Mouse (Mus musculus) CH12.LX (cell line): ENCODE measurements around the gene Macrod1. TPM values are rescaled to one million over a fixed set of nuclear protein-coding genes. Genes with fewer than 3 reads are reported as not detected.

Source experiments
- DNase-seq: peaks from one replicate; pipeline ENCODE4 v3.0.0-alpha.2; 2013; ENCODE audit errors: extremely low read depth
- H3K27ac ChIP-seq: 2 replicates; pipeline ENCODE4 v1.5.1; 2012; ENCODE audit warnings: low read depth, mild to moderate bottlenecking, control low read depth, moderate library complexity; ENCODE audit not compliant: insufficient read depth
- H3K27me3 ChIP-seq: replicated peaks from 2 replicates; pipeline ENCODE3; 2012; ENCODE audit warnings: inconsistent platforms
- H3K36me3 ChIP-seq, 2 experiments: replicated peaks in 1 of 2; 2 replicates each; pipeline versions ENCODE3 to v1.6.1; 2012; ENCODE audit warnings: inconsistent platforms in 1 of 2, low read length in 1 of 2, mild to moderate bottlenecking in 1 of 2, mixed read lengths in 1 of 2, moderate library complexity in 1 of 2; ENCODE audit not compliant: control insufficient read depth in 1 of 2, insufficient read depth in 1 of 2
- H3K4me1 ChIP-seq, 2 experiments: 2 replicates each; pipeline ENCODE4 v1.6.1; 2012; ENCODE audit warnings: inconsistent platforms in 1 of 2, moderate library complexity in 1 of 2; ENCODE audit not compliant: insufficient read depth in 2 of 2, control insufficient read depth in 1 of 2
- H3K4me2 ChIP-seq: 2 replicates; pipeline ENCODE4 v1.6.1; 2012; ENCODE audit warnings: low read depth, mild to moderate bottlenecking, control low read depth; ENCODE audit not compliant: poor library complexity, insufficient read depth, severe bottlenecking
- H3K4me3 ChIP-seq, 3 experiments: fragments of 150-350 bp in 1 of 3; sonication (generic) in 1 of 3; replicated peaks in 1 of 3; 2 replicates each; pipeline versions ENCODE3 to v1.5.1; 2011 to 2012; ENCODE audit warnings: low read depth in 2 of 3, low read length in 2 of 3, mild to moderate bottlenecking in 2 of 3, moderate library complexity in 2 of 3, control low read depth in 1 of 3, improper control_type of control experiment in 1 of 3, inconsistent platforms in 1 of 3, mixed read lengths in 1 of 3; ENCODE audit not compliant: poor library complexity in 1 of 3
- H3K79me2 ChIP-seq: replicated peaks from 2 replicates; pipeline ENCODE4 v1.6.1; 2012; ENCODE audit warnings: mild to moderate bottlenecking, moderate library complexity; ENCODE audit not compliant: control insufficient read depth, poor library complexity, insufficient read depth, severe bottlenecking; ENCODE audit errors: extremely low read depth
- H3K9ac ChIP-seq: 2 replicates; pipeline ENCODE4 v1.6.1; 2012; ENCODE audit warnings: low read depth, mild to moderate bottlenecking, control low read depth, moderate library complexity; ENCODE audit not compliant: insufficient read depth
- H3K9me3 ChIP-seq: replicated peaks from 2 replicates; pipeline ENCODE3; 2012; ENCODE audit warnings: low read length, inconsistent platforms, mixed read lengths
- BHLHE40 ChIP-seq: IDR thresholded peaks from 2 replicates; pipeline ENCODE4 v1.6.1; 2011; ENCODE audit warnings: mild to moderate bottlenecking, low read depth, low read length, improper control_type of control experiment
- CHD1 ChIP-seq: IDR thresholded peaks from 2 replicates; pipeline ENCODE4 v1.6.1; 2012; ENCODE audit warnings: low read depth, low read length, improper control_type of control experiment, inconsistent platforms
- ETS1 ChIP-seq: conservative IDR thresholded peaks from 2 replicates; pipeline ENCODE4 v1.6.1; 2012; ENCODE audit warnings: low read depth, mild to moderate bottlenecking, inconsistent platforms, low read length, improper control_type of control experiment, moderate library complexity
- HCFC1 ChIP-seq: IDR thresholded peaks from 2 replicates; pipeline ENCODE4 v1.6.1; 2012; ENCODE audit warnings: low read depth, mild to moderate bottlenecking, inconsistent platforms, low read length, improper control_type of control experiment
- IRF4 ChIP-seq: IDR thresholded peaks from 2 replicates; pipeline ENCODE4 v1.6.1; 2014; ENCODE audit warnings: low read depth, mild to moderate bottlenecking, inconsistent platforms, low read length, improper control_type of control experiment
- JUN ChIP-seq: IDR thresholded peaks from 2 replicates; pipeline ENCODE4 v1.6.1; 2011; ENCODE audit warnings: low read depth, mild to moderate bottlenecking, low read length, improper control_type of control experiment, moderate library complexity; ENCODE audit not compliant: insufficient read depth
- JUND ChIP-seq: conservative IDR thresholded peaks from 2 replicates; pipeline ENCODE4 v1.6.1; 2011; ENCODE audit warnings: low read depth, low read length, improper control_type of control experiment
- MAX ChIP-seq: IDR thresholded peaks from 2 replicates; pipeline ENCODE4 v1.6.1; 2011; ENCODE audit warnings: low read length, improper control_type of control experiment
- NELFE ChIP-seq: IDR thresholded peaks from 2 replicates; pipeline ENCODE4 v1.6.1; 2011; ENCODE audit warnings: low read depth, low read length, improper control_type of control experiment
- NRF1 ChIP-seq: IDR thresholded peaks from 2 replicates; pipeline ENCODE4 v1.6.1; 2014; ENCODE audit warnings: low read depth, mild to moderate bottlenecking, inconsistent platforms, low read length, improper control_type of control experiment, moderate library complexity
- PAX5 ChIP-seq: IDR thresholded peaks from 2 replicates; pipeline ENCODE4 v1.6.1; 2012; ENCODE audit warnings: low read length, inconsistent platforms, mixed read lengths
- POLR2AphosphoS2 ChIP-seq: IDR thresholded peaks from 2 replicates; pipeline ENCODE4 v1.6.1; 2011; ENCODE audit warnings: low read depth, low read length, improper control_type of control experiment
- RAD21 ChIP-seq: IDR thresholded peaks from 2 replicates; pipeline ENCODE4 v1.6.1; 2011; ENCODE audit warnings: low read depth, mild to moderate bottlenecking, low read length, improper control_type of control experiment, moderate library complexity
- TBP ChIP-seq: conservative IDR thresholded peaks from 2 replicates; pipeline ENCODE4 v1.6.1; 2011; ENCODE audit warnings: low read depth, low read length, improper control_type of control experiment
- TCF12 ChIP-seq: IDR thresholded peaks from 2 replicates; pipeline ENCODE4 v1.6.1; 2014; ENCODE audit warnings: low read depth, mild to moderate bottlenecking, inconsistent platforms, low read length, improper control_type of control experiment
- UBTF ChIP-seq: IDR thresholded peaks from 2 replicates; pipeline ENCODE4 v1.6.1; 2012; ENCODE audit warnings: low read depth, mild to moderate bottlenecking, inconsistent platforms, low read length, improper control_type of control experiment, moderate library complexity
- USF1 ChIP-seq: IDR thresholded peaks from 2 replicates; pipeline ENCODE4 v1.6.1; 2014; ENCODE audit warnings: low read depth, mild to moderate bottlenecking, inconsistent platforms, low read length, improper control_type of control experiment
- ZNF384 ChIP-seq: IDR thresholded peaks from 2 replicates; pipeline ENCODE4 v1.6.1; 2012; ENCODE audit warnings: low read depth, low read length, improper control_type of control experiment, inconsistent platforms
- dilution Hi-C: fragments of 300-500 bp; cut with MboI; formaldehyde crosslinking; loops from 2 replicates; pipeline ENCODE4 v1.14.3; 2020; ENCODE audit warnings: low sequenced_read_pairs; ENCODE audit not compliant: extremely low pct_unique_long_range_greater_than_20kb, extremely low pct_ligation_motif_present
- in situ Hi-C: fragments of 300-500 bp; cut with MboI; formaldehyde crosslinking; loops from 3 replicates; pipeline ENCODE4 v1.14.3; 2019; ENCODE audit warnings: low sequenced_read_pairs, low pct_ligation_motif_present, low pct_unique_long_range_greater_than_20kb, mixed read lengths
- polyA plus RNA-seq: library from polyadenylated mRNA; unstranded; fragments of >175 nt; gene quantifications from 2 replicates; pipeline ENCODE4 v1.2.1, GENCODE M21; 2012; ENCODE audit warnings: low read depth; ENCODE audit not compliant: insufficient read length
- total RNA-seq, 2 experiments: library from RNA; depleted of rRNA; stranded (reverse); fragments of 300-350 nt in 1 of 2; fragments of >200 nt in 1 of 2; gene quantifications; 2 replicates each; pipeline ENCODE4 v1.2.3; 2012 to 2014

The Macrod1 gene
- total and polyA plus RNA-seq, 3 experiments, result 1.0 TPM; not detected in 2

GRCm38 (mm10) chr19:7041171-7041570 is 15.4 kb upstream of the Macrod1 start:
- Histone ChIP-seq H3K4me2 (peak overlapping the region; percentile 60; the same call in 1 of the 2 replicates), H3K79me2 (peaks cover 35% of the 10 kb centered on the region), H3K27me3 (peaks cover 12% of the 10 kb centered on the region), H3K4me3 (peak overlapping the region in 2 of 3 experiments; percentile 72 to 88), H3K9me3 (no peaks in the 10 kb centered on the region), H3K9ac (no peak overlapping the region), H3K27ac (no peak overlapping the region), H3K4me1 (peaks cover 12 to 40% of the 10 kb centered on the region in 2 experiments), H3K36me3 (peaks cover 0 to 13% of the 10 kb centered on the region in 2 experiments)
- TF ChIP-seq ZNF384 (0 out of 2 replicates have a peak, but pooled peaks have one; percentile 6), POLR2AphosphoS2 (no peak)
- in situ Hi-C loops, result no loop called here
- DNase-seq, result no peak
- dilution Hi-C loops, result no loop called here

- DNase-seq, result no peak
- Histone ChIP-seq H3K9me3 (peaks cover under 1% of the 10 kb centered on the region), H3K27ac (no peak overlapping the region), H3K36me3 (no peaks in the 10 kb centered on the region), H3K27me3 (peaks cover 28% of the 10 kb centered on the region), H3K9ac (no peak overlapping the region), H3K4me2 (no peak overlapping the region), H3K4me3 (no peak overlapping the region), H3K79me2 (peaks cover 3% of the 10 kb centered on the region), H3K4me1 (peaks cover 6 to 16% of the 10 kb centered on the region in 2 experiments)
- in situ Hi-C loops (no loop called here), dilution Hi-C loops (no loop called here)
- TF ChIP-seq JUND (no peak), CHD1 (no peak), JUN (no peak), PAX5 (no peak), UBTF (no peak), USF1 (no peak), BHLHE40 (no peak), RAD21 (no peak), NRF1 (no peak), HCFC1 (no peak), ETS1 (no peak), TCF12 (no peak), TBP (no peak), NELFE (no peak), IRF4 (no peak), MAX (no peak)
Measured at GRCm38 (mm10) chr19:7044279-7044678, 12.3 kb upstream of the Macrod1 start.
